Mouse (Mus musculus) 3134 (cell line): Measurements from ENCODE around the gene Tax1bp3.
A peak's percentile ranks its signal among the peaks of the same experiment; 100 is the strongest.

Experiments
- DNase-seq: peaks from one replicate; pipeline ENCODE4 v3.0.0-alpha.2; 2011; ENCODE audit warnings: low spot score; ENCODE audit not compliant: insufficient read length; ENCODE audit errors: extremely low read depth

Tax1bp3 gene

GRCm38 (mm10) chr11:73172186-73172585 is 4.7 kb upstream of the Tax1bp3 start:
- DNase-seq, result no peak

DNA sequence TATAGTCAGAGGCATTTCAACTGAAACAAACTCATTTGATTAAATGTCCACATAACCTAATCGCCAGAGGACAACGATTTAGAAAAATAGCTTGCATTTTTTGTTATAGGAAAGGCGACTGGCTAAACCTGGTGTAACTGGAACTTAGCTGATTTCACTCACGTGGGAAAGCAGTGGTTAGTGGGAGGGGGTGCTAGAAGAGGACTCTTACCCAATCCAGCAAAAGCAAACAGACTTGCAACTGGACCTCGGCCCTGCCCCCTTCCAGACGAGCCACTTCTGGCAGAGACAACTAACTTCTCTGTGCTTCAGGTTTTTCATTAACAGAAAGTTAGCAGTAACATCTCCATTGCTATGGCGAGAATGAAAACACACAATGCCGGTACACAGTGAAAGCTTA is 1.3 kb upstream of the Tax1bp3 start:
- no peak for DNase-seq

- DNase-seq, result no peak
Measured at GRCm38 (mm10) chr11:73176186-73176585, 697 bp upstream of the Tax1bp3 start.

DNA sequence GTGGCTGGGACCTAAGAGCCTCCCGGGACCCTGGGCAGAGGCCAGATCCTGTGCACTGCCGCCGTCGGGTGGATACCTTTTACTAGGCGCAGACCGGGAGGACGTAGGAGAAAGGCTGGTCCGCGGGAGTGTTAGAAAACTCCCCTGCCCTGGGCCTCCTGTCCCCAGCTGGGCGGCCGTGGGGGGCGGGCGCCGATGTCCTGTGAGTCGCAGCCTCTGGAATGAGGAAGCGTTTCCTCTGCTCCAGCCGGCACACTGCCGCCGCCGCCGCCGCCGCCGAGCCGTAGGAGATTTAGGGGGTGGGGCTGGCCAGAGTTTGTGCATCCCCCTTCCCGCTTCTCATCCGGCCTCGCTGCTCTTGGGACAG is 609 bp downstream of the Tax1bp3 start:
- DNase-seq, result peak; percentile 92

- no peak for DNase-seq
Measured at GRCm38 (mm10) chr11:73177895-73178294, 1.0 kb downstream of the Tax1bp3 start.

- no peak for DNase-seq
Measured at GRCm38 (mm10) chr11:73185872-73186615, 9.2 kb downstream of the Tax1bp3 start.

GRCm38 (mm10) chr11:73187231-73187630 is 10.3 kb downstream of the Tax1bp3 start:
- DNase-seq, result no peak

GRCm38 (mm10) chr11:73193047-73193446 is 16.2 kb downstream of the Tax1bp3 start:
- peak; percentile 67 for DNase-seq

- DNase-seq, result no peak
Measured at GRCm38 (mm10) chr11:73194444-73194843, 17.6 kb downstream of the Tax1bp3 start.

DNA sequence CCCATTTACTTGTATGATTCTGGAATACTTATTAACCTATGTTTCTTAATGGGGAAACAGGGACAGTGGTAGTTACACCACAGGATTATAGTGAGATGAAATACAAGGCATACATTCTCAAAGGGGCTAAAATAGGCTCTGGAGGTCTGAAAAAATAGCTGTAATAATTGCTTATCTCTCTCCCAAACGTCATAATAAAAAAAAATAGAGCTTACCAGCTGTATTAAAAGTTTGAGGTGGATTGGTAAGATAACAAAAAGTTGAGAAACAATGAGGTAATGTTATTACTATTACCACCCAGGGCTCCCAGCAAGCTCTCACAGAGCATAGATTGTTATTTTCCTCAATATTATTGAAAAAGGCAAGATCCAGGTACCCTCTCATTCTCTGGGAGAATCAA is 21.3 kb downstream of the Tax1bp3 start:
- no peak for DNase-seq

DNA sequence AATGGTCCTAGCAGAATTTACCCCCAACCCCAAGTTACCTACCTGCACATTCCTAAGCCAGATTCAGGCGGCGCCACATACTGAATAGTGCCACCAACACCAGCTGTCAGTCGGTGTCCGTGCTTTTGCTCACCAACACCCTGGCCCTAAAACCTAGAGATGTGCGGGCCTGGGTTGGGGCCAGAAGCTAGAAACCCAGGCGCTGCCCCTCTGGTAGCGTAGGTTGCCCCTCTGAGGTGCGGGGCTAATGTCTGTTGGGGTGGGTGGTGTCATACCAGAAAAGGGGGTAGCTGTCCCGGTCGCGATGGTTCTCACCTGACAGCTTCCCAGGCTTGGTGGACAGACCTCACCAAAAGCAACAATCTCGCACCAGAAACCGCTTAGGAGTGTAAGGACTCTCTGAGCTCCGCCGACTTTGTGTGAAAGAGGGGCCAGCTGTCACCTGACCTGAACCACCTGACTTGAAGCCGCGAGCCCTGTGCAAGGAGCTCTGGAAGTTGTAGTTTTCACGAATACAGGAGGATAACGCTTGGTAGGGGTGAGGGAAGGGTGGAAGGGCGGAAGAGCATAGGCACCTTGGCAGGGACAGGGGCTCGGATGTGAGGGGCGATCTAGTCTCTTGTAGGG is 21.8 kb downstream of the Tax1bp3 start, which contains the start of gene Ctns:
TSS of gene Ctns (minus strand) at position 440 of the 627 bp plus-strand sequence.
- peak; percentile 87 for DNase-seq

DNA sequence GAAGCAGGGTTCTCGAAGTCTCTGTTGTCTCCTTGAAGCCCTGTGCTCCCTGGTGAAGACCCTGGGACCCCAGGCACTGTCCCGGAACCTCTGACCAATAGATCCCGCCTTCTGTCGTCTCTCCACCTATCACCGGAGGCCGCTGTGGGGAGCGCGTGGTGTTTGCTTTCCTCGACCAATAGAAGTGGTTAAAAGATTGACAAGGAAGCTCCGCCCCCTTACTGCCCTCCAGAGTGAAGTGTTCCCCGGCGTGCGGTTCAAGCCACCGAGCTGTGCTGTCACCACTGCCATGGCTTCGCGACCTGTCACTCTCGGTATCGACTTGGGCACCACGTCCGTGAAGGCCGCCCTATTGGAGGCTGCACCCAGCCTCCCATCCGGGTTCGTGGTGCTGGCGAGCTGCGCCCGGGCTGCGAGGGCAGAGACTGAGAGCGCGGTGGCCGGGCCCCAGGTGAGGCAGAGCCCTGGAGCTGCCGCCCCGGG is 22.4 kb downstream of the Tax1bp3 start, which contains the start of gene Shpk:
TSS of gene Shpk (plus strand) at position 231 of the 483 bp plus-strand sequence.
- peak; percentile 89 for DNase-seq

DNA sequence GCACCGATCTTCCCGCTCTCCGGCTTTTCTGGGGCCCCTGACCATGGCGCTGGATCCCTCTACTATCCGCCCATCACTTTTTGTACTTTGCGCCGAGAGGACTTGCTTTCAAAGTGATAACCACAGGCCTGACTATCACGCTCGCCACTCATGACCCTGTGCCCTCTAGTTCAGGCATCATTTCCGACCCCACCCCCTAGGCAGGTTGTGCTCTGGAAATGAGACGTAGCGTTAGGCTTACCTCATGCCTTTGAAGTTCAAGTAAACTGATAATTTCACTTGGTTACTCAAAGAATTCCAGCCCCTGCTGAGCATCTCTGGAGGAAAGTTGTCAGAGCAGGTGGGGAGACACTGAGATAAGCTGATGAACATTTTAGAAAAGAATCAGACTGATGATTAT is 23.0 kb downstream of the Tax1bp3 start:
- DNase-seq, result no peak

GRCm38 (mm10) chr11:73201021-73201420 is 24.1 kb downstream of the Tax1bp3 start:
- no peak for DNase-seq

DNA sequence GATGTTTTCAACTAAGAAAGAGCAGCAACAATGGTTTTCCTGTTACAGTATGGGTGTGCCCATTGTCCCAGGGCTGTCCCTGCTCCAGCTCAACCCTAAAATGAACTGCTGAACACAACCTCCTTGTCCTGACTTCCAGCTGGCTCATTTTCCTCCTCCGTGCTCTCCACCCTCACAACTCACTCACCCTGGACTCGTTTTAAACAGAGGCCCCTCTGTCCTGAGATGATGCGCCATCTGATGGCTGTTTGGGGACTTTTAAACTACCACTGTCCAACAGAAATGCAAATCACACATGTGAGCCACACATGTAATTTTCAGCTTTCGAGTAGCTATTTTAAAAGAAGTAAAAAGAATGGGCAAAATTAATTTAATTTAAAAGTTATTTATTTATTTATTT is 24.7 kb downstream of the Tax1bp3 start:
- no peak for DNase-seq

- DNase-seq, result peak; percentile 34
Measured at GRCm38 (mm10) chr11:73203895-73204294, 27.0 kb downstream of the Tax1bp3 start.

DNA sequence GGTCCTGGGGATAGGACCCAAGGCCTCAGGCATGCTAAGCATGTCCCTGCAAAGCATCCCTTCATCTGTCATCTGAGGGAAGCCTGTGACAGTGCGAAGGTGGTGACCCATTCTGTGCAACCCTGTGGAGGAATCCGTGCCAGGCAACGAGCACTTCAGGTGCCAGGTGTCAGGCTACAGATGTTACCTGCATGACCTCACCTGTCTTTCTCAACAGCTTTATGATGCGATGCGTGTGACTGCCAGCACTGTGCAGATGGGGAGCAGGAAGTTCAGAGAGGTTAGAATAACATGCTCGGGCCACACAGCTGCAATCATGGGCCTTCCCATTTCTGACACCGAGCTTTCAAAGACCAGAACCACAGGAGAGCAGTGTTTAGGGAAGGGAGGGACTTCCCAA is 28.3 kb downstream of the Tax1bp3 start:
- no peak for DNase-seq

GRCm38 (mm10) chr11:73207621-73208020 is 30.7 kb downstream of the Tax1bp3 start:
- no peak for DNase-seq

DNA sequence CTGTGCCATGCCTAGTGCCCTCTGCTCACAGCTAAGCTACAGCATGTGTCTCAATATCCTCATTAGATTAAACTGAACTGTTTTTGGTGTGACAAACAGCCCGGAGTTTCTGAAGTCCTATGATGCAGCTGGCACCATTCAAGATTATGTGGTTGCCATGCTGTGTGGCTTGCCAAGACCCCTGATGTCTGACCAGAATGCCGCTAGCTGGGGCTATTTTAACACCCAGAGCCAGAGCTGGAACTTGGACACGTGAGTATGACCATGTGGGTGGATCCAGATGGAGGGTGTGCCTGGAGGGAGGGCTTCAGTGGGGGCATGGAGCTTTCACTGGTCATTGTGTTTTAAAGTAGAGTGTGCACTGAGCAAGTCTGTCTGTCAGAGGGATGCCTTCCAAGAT is 37.1 kb downstream of the Tax1bp3 start:
- no peak for DNase-seq

DNA sequence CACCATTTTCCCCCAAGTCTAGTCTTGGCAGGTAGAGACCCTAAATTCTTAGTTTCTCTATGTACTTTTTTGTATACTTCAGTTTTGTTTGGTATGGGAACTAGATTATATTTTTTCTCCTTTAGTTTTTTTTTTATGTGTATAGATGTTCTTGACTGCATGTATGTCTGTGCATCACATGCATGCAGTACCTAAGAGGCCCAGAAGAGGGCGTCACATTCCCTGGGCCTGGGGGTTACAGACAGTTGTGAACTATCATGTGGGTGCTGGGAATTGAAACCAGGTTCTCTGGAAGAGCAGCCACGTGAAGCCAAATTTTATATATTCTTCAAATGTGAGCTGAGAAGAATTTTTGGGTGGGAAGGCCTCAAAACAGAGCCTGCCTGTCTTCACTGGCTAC is 42.8 kb downstream of the Tax1bp3 start:
- no peak for DNase-seq

GRCm38 (mm10) chr11:73220651-73221050 is 43.8 kb downstream of the Tax1bp3 start:
- DNase-seq, result no peak

DNA sequence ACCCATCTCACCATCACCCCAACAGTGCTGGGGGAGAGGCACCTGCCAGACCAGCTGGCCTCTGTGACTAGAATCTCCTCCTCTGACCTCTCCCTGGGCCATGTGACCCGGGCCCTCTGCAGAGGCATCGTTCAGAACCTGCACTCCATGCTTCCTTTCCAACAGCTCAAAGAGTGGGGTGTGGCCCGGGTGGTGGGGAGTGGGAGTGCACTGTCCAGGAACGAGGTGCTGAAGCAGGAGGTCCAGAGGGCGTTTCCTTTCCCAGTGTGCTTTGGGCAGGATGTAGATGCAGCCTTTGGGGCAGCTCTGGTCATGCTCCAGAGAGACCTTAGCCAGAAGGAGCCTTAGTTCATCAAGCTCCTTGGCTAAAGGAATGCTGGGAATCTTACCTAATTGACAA is 46.0 kb downstream of the Tax1bp3 start:
- DNase-seq, result no peak
